In genomic region chr8:86059130-86059529, GRCm38 (mm10) we compare ENCODE assay signal across 17 mouse cellular contexts.
DNase-seq lines count a peak whose midpoint lies in the region; ATAC-seq and TF ChIP-seq lines count a peak whose summit lies in the region.
"Had no signal": no experiment of that assay in that cellular context is flagged by ENCODE, and none has a peak within 500 bp of the region (broad histone marks: within the 10 kb centered on the region; RNA-seq: fewer than 3 reads in every experiment).

No protein-coding gene starts in this region.

- peaks cover 13% of the 10 kb centered on the region; the same call in 1 of the 2 replicates for H3K36me3 ChIP-seq in lung, embryonic 14.5 days (ENCODE audit: insufficient read depth)
- H3K36me3 ChIP-seq in MEL (ENCODE audit: control insufficient read depth in 1 of 2, insufficient read depth in 2 of 2, low read length in 2 of 2), result peaks cover 7 to 18% of the 10 kb centered on the region in 2 experiments

- peak; percentile 26; the same call in 1 of the 2 replicates for TF ChIP-seq RAD21 in MEL (IDR thresholded peaks at IDR 0.05; ENCODE audit: low read depth, low read length)

- H3K4me3 ChIP-seq in lung, embryonic 14.5 days (ENCODE audit: low read depth, low read length), result no peak overlapping the region
- H3K4me3 ChIP-seq in lung, adult 2 months (replicated peaks; ENCODE audit: extremely low read depth, low read depth, low read length), result no peak overlapping the region
- no peak overlapping the region for H3K4me3 ChIP-seq in MEL (ENCODE audit: control insufficient read depth in 1 of 2, insufficient read depth in 1 of 2, low read depth in 2 of 2, low read length in 2 of 2)
- no peak overlapping the region for H3K4me3 ChIP-seq in left cerebral cortex, adult 2 months
- H3K4me3 ChIP-seq: embryonic facial prominence, embryonic 15.5 days; forebrain, embryonic 13.5 days; heart, embryonic 13.5 days; hindbrain, embryonic 10.5 days; limb, embryonic 10.5 days; liver, embryonic 13.5 days had no signal

- intact Hi-C loops in left cerebral cortex, adult 2 months (cut with DNase I), result no loop called here

- no peak for TF ChIP-seq CTCF in lung, embryonic 14.5 days (IDR thresholded peaks at IDR 0.05; ENCODE audit: low read depth)
- no peak for TF ChIP-seq CTCF in lung, adult 2 months (IDR thresholded peaks at IDR 0.05; ENCODE audit: insufficient read depth, low read length)
- TF ChIP-seq CTCF in MEL (IDR thresholded peaks at IDR 0.05 in 2 of 3, conservative IDR thresholded peaks at IDR 0.05 in 1 of 3; ENCODE audit: control insufficient read depth in 1 of 3, insufficient read depth in 1 of 3, low read depth in 2 of 3, low read length in 3 of 3, poor library complexity in 1 of 3, severe bottlenecking in 1 of 3), result peak in 2 of 3 experiments; percentile 37 to 52; a peak in 4 of 6 replicates
- no peak for TF ChIP-seq CTCF in left cerebral cortex, adult 2 months (IDR thresholded peaks at IDR 0.05)

- H3K79me2 ChIP-seq in MEL (ENCODE audit: control insufficient read depth, insufficient read depth, low read length, poor library complexity), result no peaks in the 10 kb centered on the region

- no peaks in the 10 kb centered on the region for H3K4me1 ChIP-seq in lung, embryonic 14.5 days (ENCODE audit: insufficient read depth)
- H3K4me1 ChIP-seq in lung, adult 2 months (ENCODE audit: control insufficient read depth, insufficient read depth, low read length), result no peaks in the 10 kb centered on the region
- H3K4me1 ChIP-seq in MEL (ENCODE audit: control insufficient read depth in 1 of 2, insufficient read depth in 2 of 2, low read length in 2 of 2), result peaks cover 8 to 12% of the 10 kb centered on the region in 2 experiments
- H3K4me1 ChIP-seq: embryonic facial prominence, embryonic 15.5 days; forebrain, embryonic 13.5 days; hindbrain, embryonic 10.5 days; limb, embryonic 10.5 days; liver, embryonic 13.5 days had no signal

- H3K27me3 ChIP-seq in lung, embryonic 14.5 days (ENCODE audit: insufficient read depth, low read length), result no peaks in the 10 kb centered on the region
- H3K27me3 ChIP-seq in MEL (ENCODE audit: control insufficient read depth in 1 of 2, insufficient read depth in 2 of 2, low read length in 2 of 2), result no peaks in the 10 kb centered on the region
- H3K27me3 ChIP-seq: embryonic facial prominence, embryonic 15.5 days; forebrain, embryonic 13.5 days; heart, embryonic 13.5 days; liver, embryonic 13.5 days had no signal

- TF ChIP-seq EP300 in MEL (IDR thresholded peaks at IDR 0.05; ENCODE audit: low read depth in 1 of 2, low read length in 2 of 2), result peak; percentile 49 to 51; a peak in 3 of 4 replicates

- TF ChIP-seq POLR2A in lung, adult 2 months (IDR thresholded peaks at IDR 0.05; ENCODE audit: borderline replicate concordance, extremely low read depth, low read depth, low read length), result no peak
- no peak for TF ChIP-seq POLR2A in MEL (IDR thresholded peaks at IDR 0.05; ENCODE audit: control insufficient read depth in 1 of 2, insufficient read depth in 1 of 2, low read depth in 1 of 2, low read length in 2 of 2, poor library complexity in 1 of 2)

- DNase-seq in lung, embryonic 14.5 days, result peak; percentile 2
- no peak for DNase-seq in lung, adult 2 months
- peak; percentile 88 for DNase-seq in MEL (ENCODE audit: low read depth, low spot score)
- peak; percentile 32 for DNase-seq in thymus, postnatal 0 days (ENCODE audit: low spot score)
- DNase-seq in layer of hippocampus, postnatal 25 days (ENCODE audit: extremely low spot score in 1 of 2, low spot score in 1 of 2), result no peak
- DNase-seq in left cerebral cortex, adult 2 months (ENCODE audit: extremely low spot score in 1 of 2, low spot score in 2 of 2), result no peak
- DNase-seq: cerebellum, adult 11-12 months; liver, embryonic 13.5 days; lung, postnatal 14 days had no signal

- H3K27ac ChIP-seq in lung, embryonic 14.5 days (ENCODE audit: low read depth), result no peak overlapping the region
- H3K27ac ChIP-seq in MEL (ENCODE audit: control insufficient read depth, low read depth, low read length), result no peak overlapping the region; the same call in 1 of the 2 replicates
- H3K27ac ChIP-seq in left cerebral cortex, adult 2 months, result no peak overlapping the region
- H3K27ac ChIP-seq: embryonic facial prominence, embryonic 15.5 days; forebrain, embryonic 13.5 days; heart, embryonic 13.5 days; hindbrain, embryonic 10.5 days; limb, embryonic 10.5 days; liver, embryonic 13.5 days had no signal

- H3K9ac ChIP-seq in lung, embryonic 14.5 days, result no peak overlapping the region
- H3K9ac ChIP-seq in MEL (ENCODE audit: control insufficient read depth, low read depth, low read length, poor library complexity, severe bottlenecking), result no peak overlapping the region
- H3K9ac ChIP-seq: embryonic facial prominence, embryonic 15.5 days; forebrain, embryonic 13.5 days; heart, embryonic 13.5 days; liver, embryonic 13.5 days had no signal

- H3K9me3 ChIP-seq in lung, embryonic 14.5 days (ENCODE audit: low read depth, low read length), result no peaks in the 10 kb centered on the region
- H3K9me3 ChIP-seq in MEL (replicated peaks; ENCODE audit: insufficient read depth, low read length), result no peaks in the 10 kb centered on the region
- H3K9me3 ChIP-seq: embryonic facial prominence, embryonic 15.5 days; forebrain, embryonic 13.5 days; heart, embryonic 13.5 days; hindbrain, embryonic 10.5 days; limb, embryonic 10.5 days; liver, embryonic 13.5 days had no signal

- WGBS in lung, embryonic 14.5 days, result 65% methylated on average over 5 of the region's 5 CpGs
- 54% methylated on average over 5 of the region's 5 CpGs for WGBS in lung, adult 2 months

- no peak overlapping the region for H3K4me2 ChIP-seq in lung, embryonic 14.5 days
- H3K4me2 ChIP-seq: embryonic facial prominence, embryonic 15.5 days; forebrain, embryonic 13.5 days; heart, embryonic 13.5 days; liver, embryonic 13.5 days had no signal

- no peak for ATAC-seq in lung, embryonic 14.5 days (ENCODE audit: insufficient read depth)
- ATAC-seq in granulocyte monocyte progenitor cell, adult 5-6 weeks (replicated peaks; ENCODE audit: poor library complexity, severe bottlenecking), result peak; percentile 80
- no peak for ATAC-seq in CD4-positive, CD25-positive, alpha-beta regulatory T cell, adult 4 months
- ATAC-seq: forebrain, embryonic 13.5 days; inflammation-experienced regulatory T-cells, adult 6 months had no signal

TF ChIP-seq in MEL, 35 proteins besides CTCF, POLR2A, EP300 and RAD21 (continues in another document):
- TF ChIP-seq RCOR1 (IDR thresholded peaks at IDR 0.05; ENCODE audit: low read depth, low read length) (0 out of 2 replicates have a peak, but pooled peaks have one; percentile 32), NRF1 (IDR thresholded peaks at IDR 0.05; ENCODE audit: insufficient read depth, low read depth, low read length, poor library complexity, severe bottlenecking) (no peak), USF1 (IDR thresholded peaks at IDR 0.05; ENCODE audit: low read depth, low read length) (no peak), NELFE (IDR thresholded peaks at IDR 0.05; ENCODE audit: low read depth, low read length) (no peak), MAX (IDR thresholded peaks at IDR 0.05; ENCODE audit: low read length) (no peak), SMC3 (IDR thresholded peaks at IDR 0.05; ENCODE audit: low read depth, low read length) (no peak; the same call in 1 of the 2 replicates), TAL1 (IDR thresholded peaks at IDR 0.05; ENCODE audit: low read length) (no peak), KAT2A (conservative IDR thresholded peaks at IDR 0.05; ENCODE audit: low read depth, low read length) (no peak), POLR2AphosphoS2 (IDR thresholded peaks at IDR 0.05; ENCODE audit: low read length) (no peak), CHD1 (IDR thresholded peaks at IDR 0.05; ENCODE audit: low read depth, low read length) (no peak), MAFK (IDR thresholded peaks at IDR 0.05; ENCODE audit: borderline replicate concordance, low read depth, low read length) (no peak), MXI1 (IDR thresholded peaks at IDR 0.05; ENCODE audit: low read depth, low read length) (peak; percentile 27; the same call in 1 of the 2 replicates), SIN3A (IDR thresholded peaks at IDR 0.05; ENCODE audit: low read length) (peak; percentile 19; the same call in 1 of the 2 replicates), E2F4 (IDR thresholded peaks at IDR 0.05; ENCODE audit: borderline replicate concordance, low read depth, low read length) (no peak), MEF2A (IDR thresholded peaks at IDR 0.05; ENCODE audit: extremely low read depth, insufficient replicate concordance, low read depth, low read length, poor library complexity, severe bottlenecking) (no peak), ETS1 (IDR thresholded peaks at IDR 0.05; ENCODE audit: low read depth, low read length) (peak; percentile 59; the same call in 1 of the 2 replicates), GABPA (IDR thresholded peaks at IDR 0.05; ENCODE audit: low read depth, low read length) (no peak), GATA1 (IDR thresholded peaks at IDR 0.05; ENCODE audit: low read depth, low read length) (peak; percentile 54; the same call in 1 of the 2 replicates), JUND (IDR thresholded peaks at IDR 0.05; ENCODE audit: low read depth, low read length) (no peak), BHLHE40 (IDR thresholded peaks at IDR 0.05; ENCODE audit: borderline replicate concordance, low read depth, low read length) (no peak), TBP (IDR thresholded peaks at IDR 0.05; ENCODE audit: low read depth, low read length) (peak; percentile 70), TCF12 (IDR thresholded peaks at IDR 0.05; ENCODE audit: low read depth, low read length) (no peak; the same call in 1 of the 2 replicates), MYB (IDR thresholded peaks at IDR 0.05; ENCODE audit: low read depth, low read length) (no peak), USF2 (IDR thresholded peaks at IDR 0.05; ENCODE audit: borderline replicate concordance in 1 of 2, insufficient read depth in 1 of 2, low read depth in 1 of 2, low read length in 2 of 2) (no peak), HCFC1 (IDR thresholded peaks at IDR 0.05; ENCODE audit: low read depth, low read length) (no peak), ZMIZ1 (IDR thresholded peaks at IDR 0.05; ENCODE audit: low read depth, low read length) (no peak), MAZ (IDR thresholded peaks at IDR 0.05; ENCODE audit: low read depth, low read length) (0 out of 2 replicates have a peak, but pooled peaks have one; percentile 49), POLR2AphosphoS5 (IDR thresholded peaks at IDR 0.05; ENCODE audit: borderline replicate concordance, low read depth, low read length) (no peak), ZC3H11A (IDR thresholded peaks at IDR 0.05; ENCODE audit: low read depth, low read length) (no peak), MYC (IDR thresholded peaks at IDR 0.05; ENCODE audit: low read depth, low read length) (0 out of 2 replicates have a peak, but pooled peaks have one; percentile 21), ZKSCAN1 (IDR thresholded peaks at IDR 0.05; ENCODE audit: low read depth, low read length) (no peak), ELF1 (IDR thresholded peaks at IDR 0.05; ENCODE audit: low read depth, low read length) (0 out of 2 replicates have a peak, but pooled peaks have one; percentile 20)

Comparison
In these comparisons a context has a peak if more than half of its experiments do, and no peak if none do; other contexts are left out.
1. DNase-seq: peak in lung, embryonic 14.5 days (single experiment), MEL (single experiment) and thymus, postnatal 0 days (single experiment); none in lung, adult 2 months (single experiment), layer of hippocampus, postnatal 25 days (0 of 2) and left cerebral cortex, adult 2 months (0 of 2).
2. CTCF ChIP-seq: peak in MEL (2 of 3); none in lung, embryonic 14.5 days (single experiment), lung, adult 2 months (single experiment) and left cerebral cortex, adult 2 months (single experiment).